Mouse (Mus musculus): ENCODE data around the gene Parvb.
A peak's percentile ranks its signal among the peaks of the same experiment; 100 is the strongest.

Gene Parvb

DNA sequence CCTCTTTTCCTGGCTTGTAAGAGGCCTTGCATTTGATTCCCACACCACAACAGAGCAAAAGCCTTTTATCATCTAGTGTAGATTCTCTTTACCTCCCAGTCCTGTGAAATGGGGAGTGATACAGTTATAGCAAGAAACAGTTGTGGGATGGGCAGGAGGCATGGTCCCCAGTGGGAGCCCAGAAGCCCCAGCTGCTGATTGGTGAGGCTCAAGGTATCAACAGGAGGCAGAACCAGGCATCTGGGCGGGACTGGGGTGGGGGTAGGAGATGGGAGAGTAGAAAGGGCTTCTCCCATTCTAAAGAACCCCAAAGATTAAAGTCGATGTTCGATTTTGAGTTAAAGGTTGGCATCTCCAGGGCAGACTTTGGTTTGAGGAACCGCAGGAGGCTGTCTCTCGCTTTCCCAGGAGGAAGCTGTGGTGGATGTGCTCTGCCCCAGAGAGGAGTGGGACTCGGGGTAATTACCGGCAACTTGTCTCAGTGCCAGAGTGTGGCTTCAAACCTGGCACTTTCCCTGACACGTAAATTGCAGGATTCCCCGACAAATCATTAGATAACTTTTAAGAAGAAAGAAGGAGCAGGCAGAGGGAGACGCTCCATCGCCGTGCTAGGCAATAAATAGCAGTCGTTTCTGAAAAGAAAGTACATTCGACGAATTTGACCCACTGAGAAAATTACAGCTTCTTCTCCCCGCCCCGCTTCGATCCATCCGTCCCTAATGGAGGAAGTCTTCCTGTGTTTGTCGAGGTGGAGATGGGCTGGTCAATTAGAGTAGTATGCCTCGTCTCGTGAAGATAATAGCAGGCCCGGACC is 13.7 kb upstream of the Parvb start:
- no peak for DNase-seq (ENCODE audit: low spot score)

DNA sequence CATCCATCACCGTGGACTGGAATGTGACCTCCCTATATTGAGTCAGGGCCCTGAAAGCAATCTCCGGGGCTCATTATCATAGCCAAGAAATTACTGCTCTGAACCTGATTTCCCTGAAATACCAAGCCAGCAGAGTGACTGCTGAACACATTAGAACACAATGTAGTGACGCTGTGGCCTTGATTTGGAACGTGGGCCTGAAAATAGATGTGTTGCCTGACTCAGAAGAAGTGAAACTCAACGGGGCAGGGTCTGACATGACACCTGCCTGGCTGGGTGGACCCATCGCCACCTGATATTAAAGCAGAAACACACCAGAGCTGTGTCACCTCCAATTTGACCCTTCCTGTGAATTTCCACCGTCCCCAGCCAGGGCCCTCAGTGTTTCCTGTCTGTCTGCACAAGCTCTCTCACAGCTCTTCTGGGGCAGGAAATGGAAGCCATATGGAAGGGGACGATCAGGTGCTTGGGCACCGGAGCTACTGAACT is 13.0 kb upstream of the Parvb start:
- DNase-seq (ENCODE audit: low spot score), result no peak

DNA sequence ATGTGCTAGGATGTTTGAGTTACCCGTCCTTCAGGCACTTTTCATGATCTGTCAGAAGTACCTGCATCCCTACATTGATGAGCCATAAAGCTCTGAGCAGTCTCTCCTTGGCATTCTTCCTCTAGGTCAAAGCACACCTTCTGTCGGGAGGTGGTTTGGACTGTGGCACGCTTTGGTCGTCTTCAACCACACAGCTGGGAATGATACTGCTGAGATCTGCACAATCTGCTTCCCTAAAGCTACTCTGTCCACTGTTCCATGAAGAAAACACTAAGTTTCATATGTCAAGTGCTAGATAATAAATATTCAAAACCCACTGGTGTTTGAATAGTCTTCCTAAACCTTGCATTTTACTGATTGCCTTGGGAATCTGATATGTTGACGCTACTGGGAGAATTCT is 10.3 kb upstream of the Parvb start:
- DNase-seq (ENCODE audit: low spot score), result no peak

DNA sequence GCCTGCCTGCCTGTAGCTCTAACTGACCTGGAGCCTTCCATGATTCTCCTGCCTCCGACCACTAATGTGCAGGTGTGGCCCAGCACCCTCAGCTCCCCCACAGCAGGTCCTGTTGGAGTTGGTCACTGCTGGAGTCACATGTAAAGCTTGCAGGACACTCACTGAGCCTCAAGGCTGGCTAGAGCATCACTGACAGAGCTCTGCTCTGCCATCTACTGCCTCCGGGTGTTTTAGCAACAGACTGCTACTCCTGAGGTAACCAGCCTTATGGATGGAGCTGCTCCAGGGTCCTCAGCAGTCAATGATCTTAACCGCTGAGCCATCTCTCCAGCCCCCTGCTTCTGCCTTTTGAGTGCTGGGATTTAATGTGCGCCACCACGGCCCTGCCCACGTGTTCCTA is 8.4 kb upstream of the Parvb start:
- DNase-seq (ENCODE audit: low spot score), result no peak

DNA sequence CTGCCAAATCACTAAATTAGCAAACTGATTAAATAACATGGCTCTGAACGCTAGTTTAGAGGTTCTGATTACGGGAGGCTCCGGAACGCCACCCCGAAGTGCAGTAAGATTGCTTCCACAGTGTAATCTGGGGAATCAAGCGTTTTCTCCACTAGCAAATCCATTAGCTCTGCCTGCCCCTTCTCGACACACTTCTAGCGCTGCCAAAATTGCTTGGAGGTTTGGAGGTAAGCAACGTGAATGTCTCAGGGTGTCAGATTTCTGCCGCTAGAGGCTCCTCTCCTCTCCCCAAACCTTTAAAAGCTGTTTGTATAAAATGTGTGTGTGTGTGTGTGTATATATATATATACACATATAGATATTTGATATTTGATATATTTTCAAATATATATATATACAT is 7.1 kb upstream of the Parvb start:
- DNase-seq (ENCODE audit: low spot score), result no peak

DNA sequence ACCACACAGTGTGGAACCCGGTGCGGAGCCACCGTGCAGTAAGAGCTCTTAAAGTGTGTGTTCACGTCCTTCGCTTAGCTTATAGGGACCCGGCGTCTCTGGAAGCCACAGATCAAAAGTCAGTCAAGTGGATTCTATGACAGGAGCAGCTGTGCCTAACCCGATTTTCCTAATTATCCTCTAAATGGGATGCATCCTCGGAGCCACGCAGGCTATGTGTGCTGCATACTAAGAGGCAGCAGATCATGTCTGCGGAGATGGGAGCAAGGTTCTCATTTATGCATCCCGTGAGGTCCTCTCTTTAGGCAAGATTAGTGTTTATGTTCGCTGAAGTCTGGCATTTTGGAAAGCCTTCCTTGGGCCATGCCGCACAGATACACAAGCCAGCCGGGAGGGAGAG is 4.9 kb upstream of the Parvb start:
- no peak for DNase-seq (ENCODE audit: low spot score)

DNA sequence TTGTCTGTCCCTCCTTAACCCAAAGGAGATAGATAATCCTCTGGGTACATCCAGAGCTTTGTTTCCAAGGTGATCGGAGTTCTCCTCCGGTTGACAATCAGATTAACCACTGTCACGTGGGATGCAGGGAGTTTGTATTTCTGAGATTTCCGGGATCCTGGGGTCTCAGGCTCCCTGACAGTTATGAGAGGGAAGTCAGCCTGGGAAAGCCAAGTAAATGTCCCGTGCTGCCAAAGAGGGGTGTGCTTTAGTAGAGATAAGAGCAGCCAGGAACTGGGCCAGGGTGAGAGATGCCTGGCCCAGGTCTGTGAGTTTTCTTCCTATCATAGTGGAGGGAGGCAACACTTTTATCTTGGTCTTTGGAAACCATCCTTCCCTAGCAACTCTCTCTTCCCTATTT is 1.2 kb upstream of the Parvb start:
- no peak for DNase-seq (ENCODE audit: low spot score)

DNA sequence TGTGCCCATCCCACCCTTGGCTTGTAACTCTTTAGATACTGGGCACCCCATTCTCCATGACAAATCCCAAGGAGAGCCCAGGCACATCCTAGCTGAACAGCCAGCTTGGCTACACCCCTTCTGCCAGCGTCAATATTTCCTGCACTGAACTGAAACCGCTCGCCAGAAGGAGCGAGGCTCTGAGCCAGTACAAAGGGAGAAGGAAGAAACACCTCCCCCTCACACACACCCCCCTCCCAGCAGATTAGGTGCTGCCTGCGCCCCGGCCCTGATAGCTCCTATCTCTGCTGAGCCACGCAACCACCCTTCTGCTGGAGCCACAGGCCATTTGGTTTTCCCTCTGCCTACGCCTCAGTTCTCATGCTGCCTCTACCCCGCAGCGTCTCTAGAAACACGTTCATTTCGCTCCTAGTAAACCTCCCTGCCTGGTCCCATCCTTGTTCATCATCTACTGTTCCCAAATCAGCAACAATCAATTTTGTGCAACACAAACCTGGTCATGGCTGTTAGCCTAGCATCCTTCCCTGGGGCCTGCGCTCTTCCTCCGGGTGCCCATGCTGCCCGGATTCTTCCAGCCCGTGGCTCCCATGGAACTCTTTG is 630 bp upstream of the Parvb start:
- no peak for DNase-seq (ENCODE audit: low spot score)

DNA sequence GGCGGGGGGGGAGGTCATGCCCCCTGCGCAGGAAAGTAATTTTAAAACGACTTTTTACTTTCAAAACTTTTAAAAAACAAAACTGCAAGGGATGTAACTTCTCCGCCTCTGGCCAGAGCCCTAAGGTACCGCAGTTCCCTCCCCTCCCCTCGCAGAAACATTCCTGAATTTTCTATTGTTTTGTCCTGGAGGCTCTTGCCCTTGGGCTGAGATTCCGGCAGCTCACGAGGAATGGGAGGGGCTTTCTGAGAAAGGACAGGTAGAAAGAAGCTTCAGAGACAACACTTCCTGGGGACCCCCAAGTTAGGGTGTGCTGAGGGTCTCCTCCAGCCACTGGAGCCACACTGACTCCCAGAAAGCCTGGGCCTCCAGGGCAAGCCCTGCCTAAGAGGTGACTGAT is 766 bp downstream of the Parvb start:
- DNase-seq (ENCODE audit: low spot score), result no peak

DNA sequence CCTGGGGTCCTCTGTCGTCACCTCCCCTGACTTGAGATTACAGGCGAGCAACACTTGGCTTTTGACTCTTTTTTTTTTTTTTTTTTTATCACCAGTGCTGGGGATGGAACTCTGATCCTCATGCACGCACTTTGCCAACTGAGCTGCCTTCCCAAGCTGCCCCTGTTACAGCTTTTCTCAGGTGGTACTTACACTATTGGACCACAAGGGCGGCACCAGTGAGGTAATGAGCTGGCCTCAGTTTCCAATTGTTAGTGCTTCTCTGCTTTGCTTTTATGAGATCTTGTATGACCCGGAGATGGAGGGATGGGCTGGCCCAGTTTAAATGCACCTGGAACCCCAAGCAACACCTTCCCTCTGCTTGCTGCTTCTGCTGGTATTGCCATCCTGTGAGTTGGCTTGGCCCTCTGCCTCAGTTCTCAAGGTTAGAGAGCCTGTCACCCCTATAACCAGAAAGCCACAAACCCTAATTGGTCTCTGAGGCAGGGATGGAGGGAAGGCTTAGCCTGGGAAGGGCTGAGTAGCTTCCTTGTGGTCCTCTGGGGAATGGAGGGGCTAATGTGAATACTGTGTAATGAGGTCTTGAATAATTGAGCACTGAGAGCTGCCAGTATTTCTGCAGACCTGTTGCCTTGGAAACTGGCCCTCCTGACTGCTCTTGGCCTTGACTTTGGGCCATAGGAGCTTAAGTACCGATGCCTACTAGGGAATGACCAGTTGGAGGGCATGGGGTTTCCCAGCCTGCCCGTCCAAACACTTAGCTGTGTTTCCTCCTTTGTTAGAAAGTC is 3.1 kb downstream of the Parvb start:
- DNase-seq (ENCODE audit: low spot score), result no peak

DNA sequence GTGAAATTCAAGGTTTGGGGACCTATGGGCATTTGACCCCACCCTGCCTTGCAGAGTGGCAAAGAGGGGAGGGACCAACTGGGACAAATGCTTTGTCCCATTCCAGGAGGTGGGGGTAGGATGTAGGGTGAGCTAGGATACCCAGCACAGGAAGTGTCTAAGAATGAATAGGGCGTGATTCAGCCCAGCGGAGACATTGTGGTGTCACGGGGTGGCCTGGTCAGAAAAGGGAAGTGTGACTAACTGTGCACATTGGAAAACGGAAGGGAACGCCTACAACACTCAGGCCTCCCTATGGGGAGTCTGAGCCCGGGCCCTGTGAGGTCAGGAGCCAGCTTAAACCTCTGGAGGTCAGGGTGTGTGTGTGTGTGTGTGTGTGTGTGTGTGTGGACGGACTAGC is 3.8 kb downstream of the Parvb start:
- DNase-seq (ENCODE audit: low spot score), result no peak

DNA sequence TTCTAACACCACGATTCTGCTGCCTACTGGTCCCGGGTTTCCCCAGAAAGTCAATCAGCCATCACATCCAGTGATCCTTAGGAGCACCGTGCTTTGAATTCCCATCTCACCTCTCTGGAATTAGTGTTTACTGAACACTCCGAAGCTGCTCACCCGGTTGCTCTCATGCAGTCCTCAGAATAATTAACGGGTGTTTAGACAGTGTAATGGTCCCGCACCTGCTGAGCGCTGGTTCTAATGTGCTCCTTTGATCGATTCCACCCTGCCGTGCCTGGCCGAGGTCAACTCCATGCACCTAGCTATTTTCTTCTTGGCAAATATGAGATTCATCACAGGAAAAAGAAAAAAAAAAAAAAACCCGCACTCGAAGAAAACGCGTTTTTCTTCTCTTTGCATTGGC is 6.7 kb downstream of the Parvb start:
- no peak for DNase-seq (ENCODE audit: low spot score)

DNA sequence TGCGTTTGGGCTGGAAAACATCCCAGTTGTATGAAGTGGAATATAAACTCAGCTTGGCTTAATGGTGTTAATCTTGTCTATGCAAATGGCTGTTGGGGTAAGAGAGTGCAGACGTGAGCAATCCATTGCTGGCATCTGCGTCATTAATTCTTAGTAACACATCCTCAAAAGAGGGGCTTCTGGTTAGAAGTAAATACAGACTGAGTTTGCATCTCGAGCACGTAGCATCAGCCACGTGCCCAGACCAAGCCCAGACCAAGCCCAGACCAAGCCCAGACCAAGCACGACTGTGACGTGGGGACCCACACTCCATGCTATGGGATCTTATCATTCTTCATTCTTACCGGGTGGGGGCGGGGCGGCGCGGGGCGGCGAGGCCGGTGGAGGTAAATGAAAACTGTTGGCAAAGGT is 7.2 kb downstream of the Parvb start:
- DNase-seq (ENCODE audit: low spot score), result no peak

DNA sequence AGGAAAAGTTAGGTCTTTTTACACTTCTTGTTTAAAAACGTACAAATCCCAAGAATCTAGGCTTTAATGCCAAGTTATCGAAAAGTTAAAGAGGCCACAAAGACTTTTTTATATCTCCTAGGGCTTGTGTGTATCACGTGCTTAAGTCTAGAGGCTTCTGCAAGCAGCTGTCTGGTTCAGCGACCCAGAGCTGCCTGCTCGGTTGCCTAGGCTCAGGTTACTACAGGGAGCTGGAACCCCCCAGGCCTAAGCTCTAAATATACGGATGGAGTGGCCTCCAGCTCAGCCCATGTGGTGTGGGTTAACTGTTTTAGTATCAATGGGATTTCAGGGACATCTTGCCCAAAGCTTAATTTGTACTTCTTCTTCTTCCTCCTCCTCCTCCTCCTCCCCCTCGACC is 9.7 kb downstream of the Parvb start:
- no peak for DNase-seq (ENCODE audit: low spot score)

DNA sequence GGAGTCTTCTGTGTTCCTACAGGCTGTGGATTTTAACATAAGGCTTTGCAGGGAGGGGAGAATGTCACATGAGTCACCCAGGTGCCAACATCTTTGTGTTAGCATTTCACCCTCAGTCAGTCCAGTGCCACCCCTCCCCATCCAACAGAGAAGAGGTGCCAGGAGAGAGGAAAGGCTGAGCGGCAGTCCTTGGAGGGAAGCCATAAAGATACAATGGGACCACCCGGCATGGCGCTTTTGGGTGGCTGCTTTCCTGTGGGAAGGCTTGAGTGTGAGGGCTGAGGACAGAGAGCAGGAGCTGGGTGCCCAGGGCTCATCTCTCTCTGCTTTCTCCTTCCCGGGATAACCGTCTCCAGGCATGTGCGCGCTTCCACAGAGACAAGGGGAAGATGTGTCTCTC is 13.3 kb downstream of the Parvb start:
- DNase-seq (ENCODE audit: low spot score), result no peak

DNA sequence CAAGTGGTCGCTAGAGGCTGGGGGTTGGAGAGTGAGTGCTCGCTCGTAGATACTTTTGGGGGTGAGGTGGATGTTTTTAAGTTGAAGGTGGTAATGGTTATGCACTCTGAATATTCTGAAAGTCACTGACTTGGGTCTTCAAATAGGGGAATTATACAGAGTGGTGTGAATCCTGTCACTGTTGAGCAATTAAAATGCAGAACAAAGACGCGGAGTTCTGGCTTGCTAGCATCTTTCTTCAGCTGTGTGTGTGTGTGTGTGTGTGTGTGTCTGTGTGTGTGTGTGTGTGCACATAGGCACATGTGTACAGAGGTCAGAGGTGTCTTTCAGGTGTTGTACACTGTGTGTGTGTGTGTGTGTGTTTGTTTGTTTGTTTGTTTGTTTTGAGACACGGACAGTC is 14.4 kb downstream of the Parvb start:
- no peak for DNase-seq (ENCODE audit: low spot score)

DNA sequence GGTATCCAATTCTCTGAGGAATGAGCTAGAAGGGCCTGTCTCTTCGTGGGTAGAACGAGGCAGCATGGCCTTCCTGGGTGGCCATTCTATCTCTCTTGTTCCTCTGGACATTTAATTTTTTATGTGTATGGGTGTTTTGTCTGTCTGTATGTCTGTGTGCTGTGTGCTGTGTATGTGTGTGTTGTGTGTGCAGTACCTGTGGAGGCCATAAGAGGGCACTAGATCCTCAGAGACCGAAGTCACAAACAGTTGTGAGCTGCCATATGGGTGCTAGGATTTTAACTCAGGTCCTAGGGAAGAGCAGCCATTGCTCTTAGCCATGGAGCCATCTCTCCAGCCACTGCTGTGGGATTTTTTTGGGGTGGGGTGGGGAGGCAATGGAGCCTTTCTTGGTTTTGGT is 15.5 kb downstream of the Parvb start:
- DNase-seq (ENCODE audit: low spot score), result no peak

DNA sequence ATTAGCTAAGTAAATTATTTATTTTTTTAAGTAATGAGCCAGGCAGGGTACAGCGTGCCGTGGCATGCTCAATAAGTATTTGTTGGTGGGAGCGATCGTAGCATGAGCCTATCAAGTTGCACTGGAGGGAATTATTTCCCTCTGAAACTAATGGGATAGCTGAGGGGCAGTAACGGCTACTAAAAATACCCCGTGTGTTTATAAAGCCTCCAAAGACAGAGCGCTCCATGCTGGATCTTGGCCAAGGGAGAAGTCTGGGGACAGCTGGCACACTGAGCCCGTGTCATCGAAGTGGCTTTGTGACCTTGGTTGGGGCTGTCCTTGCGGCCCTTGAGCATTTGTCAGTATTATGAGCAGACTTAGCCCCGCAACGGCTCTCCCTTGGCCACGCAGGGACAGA is 19.4 kb downstream of the Parvb start:
- DNase-seq (ENCODE audit: low spot score), result peak; percentile 56

DNA sequence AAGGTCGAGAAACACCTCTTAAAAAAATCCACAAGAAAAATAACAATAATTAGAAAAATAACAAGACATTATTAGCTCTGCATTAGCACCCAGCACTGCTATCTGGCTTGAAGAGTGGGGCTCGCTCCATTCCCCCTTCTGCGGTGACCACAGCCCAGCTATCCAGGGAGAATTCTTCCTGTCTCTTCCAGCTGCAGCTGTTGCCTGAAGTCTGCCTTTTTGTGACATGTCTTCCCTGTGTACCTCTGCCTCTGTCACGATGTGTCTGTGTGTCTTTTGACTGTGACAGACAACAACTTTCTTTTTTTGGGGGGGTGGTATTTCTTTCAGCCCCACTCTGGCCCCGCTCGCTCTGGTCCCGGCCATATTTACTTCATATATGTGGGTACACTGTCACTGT is 20.8 kb downstream of the Parvb start:
- DNase-seq (ENCODE audit: low spot score), result no peak

DNA sequence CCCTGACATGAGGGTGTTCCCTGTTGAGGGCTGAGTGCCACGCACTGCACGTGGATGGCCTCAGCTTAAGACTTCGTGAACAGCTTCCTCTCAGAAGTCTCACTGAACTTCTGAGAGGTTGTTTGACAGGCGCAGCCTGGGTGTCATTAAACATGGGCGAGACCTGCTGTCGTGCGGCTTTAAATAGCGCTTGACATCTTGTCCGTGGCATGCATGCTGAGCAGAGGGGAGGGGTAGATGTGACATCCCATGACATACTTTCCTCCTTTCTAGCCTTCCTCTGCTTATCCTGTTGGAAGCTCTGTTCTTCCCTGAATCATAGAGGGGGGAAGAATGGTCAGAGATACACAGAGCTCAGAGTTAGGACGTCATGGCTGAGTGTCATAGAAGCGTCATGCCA is 21.9 kb downstream of the Parvb start:
- DNase-seq (ENCODE audit: low spot score), result no peak

DNA sequence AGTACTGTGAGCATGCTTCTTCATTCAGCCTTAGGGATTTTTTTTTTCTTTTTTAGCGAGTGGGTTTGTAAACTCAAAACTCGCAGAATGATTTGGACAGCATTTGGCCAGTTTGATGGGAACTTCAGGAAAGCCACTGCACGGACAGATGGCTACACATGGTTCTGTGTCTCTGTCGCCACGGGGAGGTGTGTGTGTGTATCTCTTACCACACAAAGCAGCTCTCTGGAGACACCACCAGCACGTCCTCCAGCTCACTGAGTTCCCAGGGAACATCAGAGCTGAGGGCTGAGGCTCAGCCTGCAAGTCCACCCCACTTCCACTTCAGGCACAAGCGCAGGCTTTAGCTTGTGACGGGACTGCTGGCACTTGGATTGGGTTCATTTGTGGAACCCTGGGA is 22.5 kb downstream of the Parvb start:
- no peak for DNase-seq (ENCODE audit: low spot score)

DNA sequence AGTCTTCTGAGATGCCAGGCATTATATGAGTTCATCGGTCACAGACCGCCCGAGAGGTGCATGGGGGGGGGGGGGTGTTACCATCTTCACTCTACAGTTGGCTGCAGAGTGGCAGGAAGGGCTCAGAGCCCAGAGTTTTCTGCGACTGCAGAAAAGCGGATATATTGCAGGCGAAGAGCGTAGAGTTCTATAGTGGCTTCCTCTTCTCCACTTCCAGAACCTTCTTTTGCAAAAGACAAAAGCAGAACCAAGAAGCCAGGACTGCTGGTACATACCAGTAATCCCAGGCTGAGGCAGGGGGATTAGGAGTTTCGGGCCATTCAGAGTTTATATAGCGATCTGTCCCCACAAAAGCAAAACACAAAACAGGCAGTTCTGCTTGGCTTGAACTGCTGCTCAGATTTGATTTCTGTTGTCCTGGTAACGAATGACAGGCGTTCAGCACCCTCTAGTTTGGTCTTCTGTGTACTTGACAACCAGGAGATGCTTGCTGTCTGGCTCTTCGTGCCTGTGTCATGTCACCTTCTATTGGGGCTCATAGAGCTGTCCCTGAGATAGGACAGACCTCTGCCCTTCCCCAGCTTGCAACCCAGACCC is 24.5 kb downstream of the Parvb start:
- DNase-seq (ENCODE audit: low spot score), result no peak

DNA sequence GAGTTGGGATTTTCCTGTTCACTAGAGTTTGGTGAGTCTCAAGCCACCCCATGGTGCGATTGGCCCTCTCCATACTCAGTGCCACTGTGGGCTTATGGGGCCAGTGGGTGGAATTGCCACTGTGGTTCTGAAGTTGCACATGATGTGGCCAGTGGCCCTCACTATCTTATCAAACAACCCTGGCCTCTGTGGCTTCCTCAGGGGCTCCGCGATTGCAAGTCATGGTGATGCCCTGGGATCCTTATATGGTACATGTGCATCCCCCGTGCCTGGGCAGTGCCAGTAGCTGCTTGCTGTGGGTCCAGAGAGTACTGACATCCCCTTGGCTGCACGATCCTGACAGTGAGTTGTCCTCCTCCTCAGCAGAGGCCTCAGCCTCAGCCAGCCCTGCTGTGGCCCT is 25.0 kb downstream of the Parvb start:
- no peak for DNase-seq (ENCODE audit: low spot score)
